Mouse (Mus musculus) B cell, adult (primary cell): ENCODE measurements around the gene Bpgm. TPM values are rescaled to one million over a fixed set of nuclear protein-coding genes. Genes with fewer than 3 reads are reported as not detected.

Source experiments
- total RNA-seq: library from RNA; stranded (reverse); gene quantifications from 4 replicates; pipeline ENCODE4 v1.2.4, GENCODE M21; 2023; ENCODE audit not compliant: inconsistent age

Bpgm gene
- total RNA-seq: 14.5 to 17.1 TPM (median 16.0 TPM) in 4 replicates

GRCm38 (mm10) chr6:34475974-34476794 lies at the start of gene Bpgm:
Bpgm (plus strand) TSS chr6:34476207.

Other genes with a start within 250 kb of the Bpgm start
- 102 to 109 TPM (median 105 TPM) in 4 replicates for gene Akr1b3, start 158.7 kb upstream of the Bpgm start, total RNA-seq
- gene Akr1b8, start 122.1 kb upstream of the Bpgm start, total RNA-seq: not detected in 4 replicates
- gene Akr1b10, start 92.0 kb upstream of the Bpgm start, total RNA-seq: 25.1 to 34.9 TPM (median 30.2 TPM) in 4 replicates
- gene Akr1b7, start 63.9 kb upstream of the Bpgm start, total RNA-seq: 0.69 to 0.97 TPM (median 0.90 TPM) in 4 replicates
- gene Cald1, start 122.3 kb downstream of the Bpgm start, total RNA-seq: 0.42 to 0.90 TPM (median 0.66 TPM) in 4 replicates